Mouse (Mus musculus) E14TG2a.4 (cell line): ENCODE data around the gene Ubr1.

Experiments used
- H3K27me3 ChIP-seq: 2 replicates; pipeline ENCODE4 v1.6.1; 2014; ENCODE audit warnings: low read length, control low read depth; ENCODE audit not compliant: insufficient read depth
- H3K36me3 ChIP-seq: 2 replicates; pipeline ENCODE4 v1.6.1; 2014; ENCODE audit warnings: low read length, control low read depth; ENCODE audit not compliant: insufficient read depth
- H3K4me1 ChIP-seq: replicated peaks from 2 replicates; pipeline ENCODE4 v1.6.1; 2014; ENCODE audit warnings: low read depth, low read length, control low read depth
- H3K4me3 ChIP-seq: replicated peaks from 2 replicates; pipeline ENCODE4 v1.5.1; 2014; ENCODE audit warnings: mild to moderate bottlenecking, low read length
- H3K9me3 ChIP-seq: 2 replicates; pipeline ENCODE4 v1.6.1; 2014; ENCODE audit warnings: low read length, control low read depth
- CTCF ChIP-seq: conservative IDR thresholded peaks from 2 replicates; pipeline ENCODE4 v1.5.1; 2014; ENCODE audit warnings: low read length
- NANOG ChIP-seq: IDR thresholded peaks from 2 replicates; pipeline ENCODE4 v1.6.1; 2014; ENCODE audit warnings: borderline replicate concordance, low read length, mixed read lengths
- POU5F1 ChIP-seq: IDR thresholded peaks from 2 replicates; pipeline ENCODE4 v1.6.1; 2014; ENCODE audit warnings: low read length, borderline replicate concordance

The Ubr1 gene

DNA sequence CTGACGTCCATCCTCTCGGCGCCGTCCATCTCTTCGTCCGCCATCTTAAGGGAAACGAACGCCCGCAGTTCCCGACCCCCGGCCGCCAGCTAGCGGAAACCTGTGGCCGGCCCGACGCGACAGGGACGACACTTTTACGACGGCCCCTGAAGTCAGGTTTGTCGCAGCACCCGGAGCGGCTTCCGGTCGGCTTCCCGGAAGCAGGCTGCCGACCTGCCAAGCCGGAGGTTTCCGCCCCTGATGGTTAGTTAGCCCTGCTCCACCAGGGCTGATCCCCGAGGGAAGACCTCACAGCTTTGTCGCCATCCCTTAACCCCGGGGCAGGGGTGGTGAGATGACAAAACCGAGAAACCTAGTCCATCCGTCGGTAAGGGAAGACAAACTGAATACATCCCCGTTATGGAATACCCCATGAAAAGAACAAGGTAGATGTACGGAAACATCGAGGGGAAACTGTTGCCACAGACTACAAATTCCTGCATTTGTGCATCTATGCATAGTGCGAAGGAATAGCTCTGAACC is at the start of gene Ubr1:
TSS of gene Ubr1 (minus strand) at position 157 of the 522 bp plus-strand sequence.
- Histone ChIP-seq H3K27me3 (no peaks in the 10 kb centered on the region), H3K9me3 (no peaks in the 10 kb centered on the region), H3K36me3 (peaks cover 7% of the 10 kb centered on the region; the same call in 1 of the 2 replicates), H3K4me1 (peaks cover 22% of the 10 kb centered on the region), H3K4me3 (peak within 1 kb of the TSS; percentile 95)
- TF ChIP-seq CTCF (no peak), NANOG (no peak)

DNA sequence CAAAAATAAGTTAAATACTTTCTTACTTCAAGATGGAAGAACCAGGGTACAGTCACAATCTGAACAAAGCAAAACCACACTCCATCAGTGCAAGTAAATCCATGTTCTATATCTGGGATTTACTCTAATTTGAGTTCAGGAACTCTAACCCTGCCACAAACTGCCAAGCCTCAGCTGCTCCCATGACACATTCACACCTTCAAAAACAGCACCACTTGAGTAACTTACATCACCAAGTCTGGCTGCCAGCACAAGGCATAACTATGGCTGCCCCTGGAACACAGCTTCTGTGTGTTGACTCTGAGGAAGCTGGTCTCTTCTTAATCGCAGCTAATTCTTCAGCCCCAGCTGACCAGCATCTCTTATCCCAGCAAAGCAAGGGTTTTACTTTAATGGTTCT is 46.6 kb upstream of the Ubr1 start:
- H3K9me3 ChIP-seq: no peaks in the 10 kb centered on the region
- TF ChIP-seq NANOG (no peak), CTCF (no peak), POU5F1 (no peak)
- H3K36me3 ChIP-seq: peaks cover 31% of the 10 kb centered on the region
- H3K4me1 ChIP-seq: no peaks in the 10 kb centered on the region
- no peak overlapping the region for H3K4me3 ChIP-seq
- no peaks in the 10 kb centered on the region for H3K27me3 ChIP-seq

DNA sequence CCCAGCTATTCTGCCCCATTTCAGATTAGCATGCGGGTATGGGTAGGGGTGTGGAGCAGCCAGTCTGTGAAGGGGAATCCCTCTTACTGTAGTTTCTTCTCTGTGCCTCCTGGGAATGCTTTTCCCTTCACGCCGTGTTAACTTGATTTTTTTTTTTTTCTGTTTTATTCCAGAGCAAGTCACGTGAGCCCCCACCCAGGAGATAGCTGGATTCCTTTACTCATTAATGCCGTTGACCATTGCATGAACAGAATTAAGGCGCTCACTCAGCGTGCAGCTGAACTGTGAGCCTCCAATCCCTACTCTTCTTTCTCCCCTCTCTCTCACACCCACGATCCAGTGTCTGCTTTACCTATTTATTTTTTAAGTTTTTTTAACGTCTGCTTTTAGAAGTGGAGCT is 45.7 kb upstream of the Ubr1 start:
- H3K27me3 ChIP-seq: no peaks in the 10 kb centered on the region
- H3K4me1 ChIP-seq: no peaks in the 10 kb centered on the region
- no peak overlapping the region for H3K4me3 ChIP-seq
- TF ChIP-seq POU5F1 (no peak), CTCF (no peak), NANOG (no peak)
- no peaks in the 10 kb centered on the region for H3K9me3 ChIP-seq
- peaks cover 36% of the 10 kb centered on the region for H3K36me3 ChIP-seq

DNA sequence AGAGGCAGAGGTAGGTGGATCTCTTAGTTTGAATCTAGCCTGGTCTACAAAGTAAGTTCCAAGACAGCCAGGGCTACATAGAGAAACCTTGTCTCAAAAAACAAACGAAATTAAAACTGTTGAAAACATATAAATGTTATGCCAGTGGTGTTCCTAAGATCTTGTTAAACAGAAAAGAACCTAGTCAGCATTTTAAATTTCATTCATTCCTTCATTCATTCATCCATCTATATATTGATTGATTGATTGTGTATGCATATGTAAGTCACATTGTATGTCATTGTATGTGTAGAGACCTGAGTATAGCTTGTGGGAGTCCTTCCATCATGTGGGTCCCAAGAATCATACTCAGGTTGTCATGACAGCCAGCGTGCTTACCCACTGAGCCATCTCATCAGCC is 45.0 kb upstream of the Ubr1 start:
- H3K9me3 ChIP-seq: no peaks in the 10 kb centered on the region
- H3K27me3 ChIP-seq: no peaks in the 10 kb centered on the region
- H3K4me3 ChIP-seq: no peak overlapping the region
- no peak for TF ChIP-seq CTCF
- TF ChIP-seq NANOG: no peak
- TF ChIP-seq POU5F1: no peak
- no peaks in the 10 kb centered on the region for H3K4me1 ChIP-seq
- peaks cover 40% of the 10 kb centered on the region for H3K36me3 ChIP-seq

DNA sequence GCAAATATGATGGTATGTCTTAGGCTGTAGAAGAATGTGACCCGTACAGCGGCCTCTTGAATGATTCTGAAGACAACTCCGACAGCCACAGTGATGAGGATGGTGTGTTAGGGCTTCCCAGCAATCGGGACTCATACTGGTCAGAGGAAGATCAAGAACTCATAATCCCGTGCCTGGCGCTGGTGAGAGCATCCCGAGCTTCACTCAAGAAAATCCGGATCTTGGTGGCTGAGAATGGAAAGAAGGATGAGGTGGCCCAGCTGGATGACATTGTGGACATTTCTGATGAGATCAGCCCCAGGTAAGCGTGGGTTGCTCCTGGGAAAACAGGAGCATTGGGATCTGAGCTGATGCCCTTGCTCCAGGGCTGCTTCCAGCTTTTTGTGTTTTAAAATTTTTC is 42.2 kb upstream of the Ubr1 start:
- Histone ChIP-seq H3K27me3 (no peaks in the 10 kb centered on the region), H3K9me3 (no peaks in the 10 kb centered on the region), H3K4me1 (peaks cover 13% of the 10 kb centered on the region), H3K36me3 (peaks cover 43% of the 10 kb centered on the region), H3K4me3 (no peak overlapping the region)
- TF ChIP-seq NANOG (no peak), CTCF (no peak), POU5F1 (no peak)

DNA sequence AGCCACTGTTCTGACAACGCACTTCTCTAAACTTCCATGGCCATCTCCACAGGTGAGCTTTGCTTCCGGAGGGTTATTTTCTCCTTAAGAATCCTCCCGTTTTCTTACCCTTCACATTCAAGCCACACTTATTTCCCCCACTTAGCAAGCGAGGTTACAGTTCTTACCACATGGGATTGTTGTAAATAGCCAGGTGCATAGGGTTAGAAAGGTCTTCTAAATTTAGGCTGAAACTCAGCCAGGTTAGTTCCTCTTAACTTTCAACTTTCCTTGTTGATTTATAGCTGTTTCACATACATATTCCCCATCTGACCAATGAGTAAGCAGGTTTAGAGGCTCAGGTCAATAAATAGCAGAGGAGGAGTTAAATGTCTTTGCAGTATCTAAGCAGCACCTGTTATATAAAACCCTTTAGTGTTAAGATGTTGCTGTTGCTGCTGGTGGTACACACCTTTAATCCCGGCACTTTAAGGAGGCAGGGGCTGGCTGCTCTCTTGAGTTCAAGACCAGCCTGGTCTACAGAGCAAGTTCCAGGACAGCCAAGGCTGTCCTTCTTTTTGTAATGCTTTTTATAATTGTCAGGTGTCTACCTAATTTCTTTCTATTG is 38.7 kb upstream of the Ubr1 start:
- no peaks in the 10 kb centered on the region for H3K9me3 ChIP-seq
- peaks cover 13% of the 10 kb centered on the region for H3K4me1 ChIP-seq
- H3K4me3 ChIP-seq: peak overlapping the region; percentile 93
- TF ChIP-seq POU5F1 (no peak), CTCF (no peak), NANOG (no peak)
- H3K27me3 ChIP-seq: no peaks in the 10 kb centered on the region
- H3K36me3 ChIP-seq: peaks cover 28% of the 10 kb centered on the region

DNA sequence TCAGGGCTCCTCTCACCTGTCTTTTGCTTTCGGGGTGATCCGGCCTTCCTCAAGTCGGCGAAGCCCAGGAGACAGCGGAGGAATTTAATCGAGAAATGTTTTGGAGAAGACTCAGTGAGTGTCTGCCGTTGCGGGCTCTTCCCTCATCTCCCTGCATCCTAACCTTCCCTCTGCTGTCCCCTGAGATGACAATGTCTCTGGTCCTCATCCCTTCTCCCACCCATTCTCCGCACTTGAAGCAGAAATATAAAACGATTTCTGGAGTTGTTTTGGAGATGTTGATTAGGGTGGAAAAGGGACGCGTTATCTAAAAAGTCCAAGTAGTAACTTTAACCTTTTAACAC is 38.1 kb upstream of the Ubr1 start:
- Histone ChIP-seq H3K27me3 (no peaks in the 10 kb centered on the region), H3K4me3 (peak overlapping the region; percentile 93), H3K36me3 (peaks cover 24% of the 10 kb centered on the region), H3K9me3 (no peaks in the 10 kb centered on the region), H3K4me1 (peaks cover 13% of the 10 kb centered on the region)
- no peak for TF ChIP-seq NANOG
- no peak for TF ChIP-seq POU5F1
- no peak for TF ChIP-seq CTCF

DNA sequence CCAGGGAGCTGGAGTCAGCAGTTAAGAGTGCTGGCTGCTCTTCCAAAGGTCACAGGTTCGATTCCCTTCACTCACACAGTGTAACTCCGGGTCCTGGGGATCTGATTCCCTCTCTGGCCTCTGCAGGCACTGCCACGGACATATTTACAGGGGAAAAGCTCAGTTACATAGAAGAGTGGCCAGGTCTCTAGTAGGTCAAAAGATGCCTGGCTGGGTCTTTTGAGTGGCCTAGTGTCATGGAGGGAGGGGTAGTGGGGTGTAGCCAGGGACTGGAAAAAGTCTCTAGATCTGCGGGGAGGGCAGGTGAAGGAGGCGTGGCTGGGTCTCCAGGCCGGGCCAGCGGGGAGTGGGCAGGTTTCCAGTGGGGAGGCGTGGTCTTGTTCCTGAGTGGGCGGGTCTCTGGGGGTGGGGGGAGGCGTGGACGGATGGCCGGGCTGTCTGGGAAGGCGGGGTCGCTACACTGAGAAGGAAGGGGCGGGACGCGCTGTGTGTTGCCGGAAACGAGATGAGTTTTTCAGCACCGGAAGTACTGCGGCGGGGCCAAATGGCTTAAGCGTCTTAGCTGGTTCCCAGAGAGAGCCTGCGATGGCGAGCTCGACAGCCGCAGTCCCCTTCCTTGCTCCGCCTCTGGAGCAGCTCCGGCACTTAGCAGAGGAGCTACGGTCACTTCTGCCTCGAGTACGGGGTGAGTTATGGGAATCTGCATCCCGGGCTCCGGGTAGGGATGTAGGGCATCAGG is 37.6 kb upstream of the Ubr1 start, which contains the start of gene Ccndbp1:
TSS of gene Ccndbp1 (plus strand) at position 479 of the 739 bp plus-strand sequence.
- H3K4me1 ChIP-seq: peaks cover 13% of the 10 kb centered on the region
- H3K27me3 ChIP-seq: no peaks in the 10 kb centered on the region
- TF ChIP-seq NANOG (no peak), POU5F1 (no peak), CTCF (no peak)
- H3K9me3 ChIP-seq: no peaks in the 10 kb centered on the region
- peak within 1 kb of the TSS; percentile 93 for H3K4me3 ChIP-seq
- H3K36me3 ChIP-seq: peaks cover 22% of the 10 kb centered on the region

DNA sequence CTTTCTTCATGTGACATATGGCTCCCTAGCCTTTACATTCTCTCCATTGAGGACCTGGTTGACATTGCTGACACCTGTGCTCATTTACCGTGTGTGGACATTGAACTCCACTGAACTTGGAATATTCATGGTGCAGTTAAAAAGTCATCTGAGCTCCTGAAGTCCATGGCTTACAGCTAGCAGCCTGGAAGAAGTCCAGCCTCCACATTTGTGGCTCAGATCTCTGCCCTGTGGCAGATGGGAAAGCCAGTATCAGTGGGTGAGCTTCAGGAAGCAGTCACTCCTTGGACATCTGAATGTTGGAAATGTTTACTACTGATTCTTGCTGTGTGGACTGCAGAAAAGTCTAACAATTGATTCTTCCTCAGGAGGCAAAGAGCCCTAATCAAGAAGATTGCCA is 36.5 kb upstream of the Ubr1 start:
- TF ChIP-seq NANOG: no peak
- no peak for TF ChIP-seq POU5F1
- TF ChIP-seq CTCF: no peak
- peaks cover 11% of the 10 kb centered on the region; the same call in 1 of the 2 replicates for H3K36me3 ChIP-seq
- no peak overlapping the region for H3K4me3 ChIP-seq
- H3K4me1 ChIP-seq: peaks cover 13% of the 10 kb centered on the region
- H3K27me3 ChIP-seq: no peaks in the 10 kb centered on the region
- no peaks in the 10 kb centered on the region for H3K9me3 ChIP-seq
